Mouse (Mus musculus) erythroblast, adult 5-6 weeks (primary cell): Measurements from ENCODE around the gene Dnaaf5. TPM values are rescaled to one million over a fixed set of nuclear protein-coding genes. Genes with fewer than 3 reads are reported as not detected.

Experiments
- ATAC-seq: replicated peaks from 2 replicates; pipeline ENCODE4 v1.8.0; 2016; ENCODE audit warnings: moderate number of reproducible peaks, mild to moderate bottlenecking, moderate TSS enrichment, inconsistent platforms; ENCODE audit not compliant: poor library complexity, low FRiP score, severe bottlenecking
- total RNA-seq, 2 experiments: library from RNA; stranded (forward) in 1 of 2; stranded (reverse) in 1 of 2; fragments of 150-400 nt in 1 of 2; fragments of 200-764, 138-1000 nt in 1 of 2; gene quantifications; 2 replicates each; pipeline versions ENCODE4 v1.2.3 to v1.2.4; 2015 to 2017; ENCODE audit warnings: low replicate concordance in 2 of 2

The Dnaaf5 gene
- total RNA-seq, 2 experiments from 2014 or later, result 1.5 to 2.8 TPM

DNA sequence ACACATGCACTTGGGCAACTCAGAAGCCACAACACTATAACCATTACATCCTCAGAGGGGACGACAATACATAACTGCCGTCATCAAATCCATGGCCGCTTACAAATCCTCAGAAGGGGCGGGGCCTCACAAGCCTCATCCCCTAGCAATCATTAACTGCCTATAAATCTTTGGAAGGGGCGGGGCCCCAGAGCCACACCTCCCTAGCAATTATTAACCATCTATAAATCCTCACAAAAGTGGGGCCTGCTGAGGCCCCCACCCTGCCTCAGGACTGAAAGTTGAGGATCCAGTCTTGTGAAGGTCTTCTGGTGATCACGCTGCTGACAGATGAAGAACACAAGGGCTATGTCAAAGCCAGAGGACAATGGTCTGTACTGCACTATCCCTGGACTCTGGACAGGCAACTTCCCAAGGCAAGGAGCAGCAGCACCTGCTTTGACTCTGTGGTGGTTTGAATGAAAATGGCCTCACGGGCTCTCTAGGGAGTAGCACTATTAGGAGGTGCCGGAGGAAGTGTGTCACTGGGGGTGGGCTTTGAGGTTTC, 11.0 kb upstream of the Dnaaf5 start:
- no peak for ATAC-seq

GRCm38 (mm10) chr5:139140589-139140988, 9.4 kb upstream of the Dnaaf5 start:
- ATAC-seq, result no peak

DNA sequence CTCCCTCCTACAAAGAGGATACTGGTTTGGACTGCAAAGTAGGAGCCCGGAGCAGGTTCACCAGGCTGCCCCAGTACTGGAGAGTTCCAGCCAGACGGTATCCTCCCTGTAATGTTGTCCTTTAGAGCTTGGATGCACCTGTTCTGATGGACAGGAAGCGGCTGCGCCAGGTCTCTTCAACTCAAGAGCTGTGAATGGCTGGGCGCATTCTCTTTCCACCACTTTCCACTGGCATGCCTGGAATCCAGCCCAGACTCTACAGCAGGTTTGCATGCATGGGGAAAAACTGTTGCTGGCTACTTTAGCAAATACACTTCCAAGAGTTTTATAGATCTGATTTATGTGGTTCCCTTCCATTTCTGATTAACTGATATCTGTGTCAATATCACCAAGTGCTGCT, 8.7 kb upstream of the Dnaaf5 start:
- ATAC-seq, result no peak

- no peak for ATAC-seq
These were observed 6.1 kb upstream of the Dnaaf5 start for GRCm38 (mm10) chr5:139143890-139144289.

- ATAC-seq, result no peak
These were observed 4.3 kb upstream of the Dnaaf5 start for GRCm38 (mm10) chr5:139145726-139146125.

DNA sequence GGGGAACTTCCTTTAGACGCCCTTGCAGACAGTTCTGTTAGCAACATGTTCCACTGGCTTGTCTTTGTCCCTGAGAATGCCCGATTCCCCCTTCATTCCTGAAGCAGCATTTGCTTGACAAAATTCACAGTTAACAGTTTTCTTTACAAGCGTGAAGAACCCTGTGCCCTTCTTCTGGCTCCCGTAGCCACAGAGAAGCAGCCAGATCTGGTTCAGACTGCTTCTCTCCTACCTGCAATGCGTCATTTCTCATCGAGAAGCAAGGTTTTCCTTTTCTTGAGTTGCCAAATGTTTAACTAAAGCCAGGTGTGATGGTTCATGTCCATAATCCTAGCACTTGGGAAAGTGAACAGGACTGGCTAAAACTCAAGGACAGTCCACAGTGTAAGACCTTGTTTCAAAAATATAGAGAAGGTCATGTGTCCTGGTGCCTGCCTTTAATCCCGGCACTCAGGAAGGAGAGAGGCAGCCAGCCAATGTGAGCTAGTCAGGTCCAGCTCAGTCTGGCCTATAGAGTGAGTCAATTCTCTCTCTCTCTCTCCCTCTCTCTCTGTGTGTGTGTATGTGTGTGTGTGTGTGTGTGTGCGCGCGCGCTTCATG, 3.4 kb upstream of the Dnaaf5 start:
- no peak for ATAC-seq

- no peak for ATAC-seq
These were observed 2.6 kb upstream of the Dnaaf5 start for GRCm38 (mm10) chr5:139147178-139148078.

DNA sequence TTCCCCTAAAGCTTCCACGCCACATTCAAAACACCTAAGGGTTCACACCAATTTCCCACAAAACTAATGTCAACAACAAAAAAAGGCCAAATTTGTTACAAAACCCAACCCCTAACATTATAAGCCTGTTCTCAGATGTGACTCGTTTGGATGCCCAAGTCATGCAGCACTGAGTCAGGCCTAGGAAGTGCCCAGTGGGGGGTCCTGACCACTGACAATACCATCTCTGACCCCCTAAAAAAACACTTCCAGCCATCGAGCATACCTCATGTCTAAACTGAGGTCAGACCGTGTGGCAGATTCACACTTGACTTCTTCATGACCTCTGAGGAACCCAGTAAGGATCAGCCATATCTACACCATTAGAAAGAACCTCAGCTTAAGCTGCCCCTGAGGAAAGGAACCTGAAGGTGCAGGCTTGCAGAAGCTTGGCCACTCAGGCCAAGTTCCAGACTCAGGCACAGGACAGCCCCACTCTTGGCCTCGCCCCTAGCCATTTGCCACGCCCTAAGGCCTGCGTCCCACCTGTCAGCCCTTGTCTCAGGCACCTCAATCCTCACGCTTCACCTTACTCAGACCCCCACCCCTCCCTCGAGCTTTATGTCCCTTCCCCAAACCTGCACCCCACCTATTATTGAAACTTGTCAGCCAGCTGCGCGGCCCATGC, 884 bp upstream of the Dnaaf5 start:
- ATAC-seq, result 0 out of 2 replicates have a peak, but pooled peaks have one; percentile 8

GRCm38 (mm10) chr5:139150603-139151031, 594 bp downstream of the Dnaaf5 start:
- ATAC-seq, result no peak; the same call in 1 of the 2 replicates

DNA sequence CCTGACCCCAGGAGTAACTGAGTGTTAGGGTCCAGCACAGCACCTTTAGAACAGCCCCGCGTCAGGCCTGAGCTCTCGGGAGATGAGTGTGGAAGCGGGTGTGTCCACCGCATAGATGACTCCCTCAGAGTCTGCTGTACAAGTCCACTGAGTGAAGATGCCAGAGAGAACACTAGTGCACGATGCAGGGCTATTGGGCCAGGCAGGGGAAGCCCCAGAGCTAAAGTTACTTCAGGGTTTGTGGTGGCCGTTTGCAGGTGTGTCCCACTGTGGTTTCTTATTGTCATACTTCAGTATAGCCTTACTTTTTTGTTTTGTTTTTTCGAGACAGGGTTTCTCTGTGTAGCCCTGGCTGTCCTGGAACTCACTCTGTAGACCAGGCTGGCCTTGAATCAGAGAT, 10.9 kb downstream of the Dnaaf5 start:
- ATAC-seq, result no peak

DNA sequence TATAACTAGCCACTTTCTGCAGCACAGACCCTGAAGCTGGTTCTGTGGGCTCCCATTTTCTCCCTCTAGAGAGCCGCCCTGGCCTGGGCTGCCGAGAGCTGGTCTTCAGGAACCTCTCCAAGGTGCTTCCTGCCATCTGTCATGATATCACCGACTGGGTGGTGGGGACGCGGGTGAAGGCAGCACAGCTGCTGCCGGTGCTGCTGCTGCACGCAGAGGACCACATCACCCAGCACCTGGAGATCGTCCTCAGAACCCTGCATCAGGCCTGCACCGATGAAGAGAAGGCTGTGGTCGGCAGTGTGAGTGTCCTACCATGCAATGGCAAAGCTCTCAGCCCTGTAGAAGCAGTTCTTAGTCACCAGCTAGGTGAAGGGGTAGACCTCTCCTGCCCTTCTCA, 11.6 kb downstream of the Dnaaf5 start:
- ATAC-seq, result no peak

- ATAC-seq, result no peak
These were observed 16.8 kb downstream of the Dnaaf5 start for GRCm38 (mm10) chr5:139166781-139167361.

DNA sequence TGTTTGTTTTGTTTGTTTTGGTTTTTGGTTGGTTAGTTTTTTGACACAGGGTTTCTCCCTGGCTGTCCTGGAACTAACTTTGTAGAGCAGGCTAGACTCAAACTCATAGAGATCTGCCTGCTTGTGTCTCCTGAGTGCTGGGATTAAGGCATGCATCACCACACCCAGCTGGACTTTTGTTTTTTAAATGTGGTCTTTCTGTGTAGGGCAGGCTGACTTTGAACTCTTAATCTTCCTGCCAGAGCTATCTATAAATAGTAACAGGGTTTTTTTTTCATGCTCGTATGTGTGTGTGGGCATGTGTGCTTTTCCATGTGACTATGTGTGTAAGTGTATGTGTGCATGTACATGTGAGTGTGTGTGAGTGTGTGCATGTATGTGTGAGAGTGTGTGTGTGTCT, 17.5 kb downstream of the Dnaaf5 start:
- ATAC-seq, result no peak

DNA sequence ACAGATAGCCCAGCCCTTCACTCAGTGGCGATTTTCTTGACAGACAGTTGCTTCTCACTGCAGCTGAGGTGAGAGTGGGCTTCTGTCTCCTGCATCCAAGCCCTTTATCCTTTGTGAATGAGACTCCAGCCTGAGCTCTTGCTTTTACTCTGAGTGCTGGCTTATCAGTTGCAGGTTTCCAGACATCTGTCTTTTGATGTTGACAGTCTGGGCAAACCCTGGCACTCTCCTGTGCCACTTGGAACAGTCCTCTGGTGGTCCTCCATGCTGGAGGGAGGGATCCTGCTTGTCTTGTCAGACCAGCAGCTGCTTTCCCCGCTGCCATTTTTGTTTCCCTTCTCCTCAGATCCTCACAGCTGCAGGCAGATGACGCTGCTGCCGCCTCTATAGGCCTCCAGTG, 21.9 kb downstream of the Dnaaf5 start:
- ATAC-seq, result no peak

GRCm38 (mm10) chr5:139174141-139174540, 24.1 kb downstream of the Dnaaf5 start:
- no peak for ATAC-seq

DNA sequence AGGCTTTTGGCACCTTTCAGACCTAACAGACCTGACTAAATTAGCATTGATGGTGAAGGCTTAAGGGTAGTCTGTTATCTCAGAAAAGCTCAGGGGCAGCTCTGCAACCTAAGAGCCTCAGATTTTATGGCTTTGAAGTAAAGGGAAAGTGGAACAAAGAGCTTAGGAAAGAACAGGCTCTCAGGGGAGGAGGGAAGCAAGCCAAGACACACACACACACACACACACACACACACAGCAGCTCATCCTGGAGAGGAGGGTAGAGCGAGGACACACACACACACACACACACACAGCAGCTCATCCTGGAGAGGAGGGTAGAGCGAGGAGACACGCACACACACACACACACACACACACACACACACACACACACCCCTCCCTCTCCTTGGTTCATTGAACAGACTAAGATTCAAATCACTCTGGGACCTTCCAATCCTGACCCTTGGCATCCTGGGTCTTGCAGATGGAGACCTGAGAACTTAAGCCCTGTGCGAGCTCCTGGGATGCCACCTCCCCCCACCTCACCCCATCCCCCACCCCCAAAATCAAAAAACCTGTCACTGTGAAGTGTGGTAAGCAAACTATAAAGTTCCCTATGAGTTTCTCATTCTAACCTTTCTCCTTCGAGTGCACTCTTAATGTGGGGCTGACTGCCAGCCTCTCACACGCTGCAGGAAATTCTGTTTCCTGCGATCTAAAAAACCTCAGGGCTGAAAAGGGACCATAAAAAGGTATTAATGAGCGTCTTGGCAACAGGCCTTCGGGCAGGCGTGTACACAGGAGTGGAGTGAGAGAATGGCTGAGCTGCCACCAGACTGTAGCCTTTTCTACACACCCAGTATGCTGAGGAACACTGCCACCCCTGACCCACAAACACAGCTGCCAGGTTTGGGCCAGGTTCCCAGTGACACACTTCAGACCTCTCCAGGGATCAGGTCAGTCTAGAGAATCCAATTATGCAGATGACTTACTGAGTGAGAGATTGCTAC, 24.8 kb downstream of the Dnaaf5 start:
- ATAC-seq, result no peak

- ATAC-seq, result peak; percentile 88
These were observed 29.0 kb downstream of the Dnaaf5 start for GRCm38 (mm10) chr5:139178895-139179631.

DNA sequence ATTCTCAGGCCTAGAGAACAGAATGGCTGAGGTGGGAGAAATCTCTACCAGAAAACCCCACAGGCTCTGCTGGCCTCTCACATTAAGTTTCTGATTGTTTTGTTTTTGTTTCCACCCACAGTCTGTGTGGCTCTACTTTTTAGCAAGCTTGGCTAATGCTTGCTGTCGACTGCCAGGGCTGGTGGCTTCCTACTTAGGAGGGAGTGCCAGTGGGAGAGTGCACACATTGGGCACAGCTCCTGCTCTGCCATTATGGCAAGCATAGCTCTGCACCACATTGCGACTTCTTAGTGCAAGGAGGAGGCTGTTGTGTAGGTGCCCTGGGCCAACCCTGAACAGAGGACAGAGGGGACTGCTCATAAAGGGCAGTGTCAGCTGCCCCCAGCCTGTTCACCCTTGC, 33.1 kb downstream of the Dnaaf5 start:
- ATAC-seq, result no peak
